Mouse (Mus musculus) intestine, embryonic 14.5 days (tissue): Measurements from ENCODE around the gene Vamp4. TPM values are rescaled to one million over a fixed set of nuclear protein-coding genes. Genes with fewer than 3 reads are reported as not detected.

Source experiments
- ATAC-seq: fragments of 200-750 bp; cut with Nextera tagmentation; replicated peaks from 2 replicates; pipeline ENCODE4 v1.8.0; 2017; ENCODE audit warnings: low read depth, moderate number of reproducible peaks, moderate TSS enrichment, moderate library complexity; ENCODE audit not compliant: low FRiP score, low TSS enrichment
- DNase-seq: peaks from one replicate; pipeline ENCODE4 v3.0.0-alpha.2; 2018; ENCODE audit warnings: low spot score
- H3K27ac ChIP-seq: fragments of 300-500 bp; sonication (generic); 2 replicates; pipeline ENCODE4 v1.5.1; 2014; ENCODE audit warnings: low read depth, mild to moderate bottlenecking, control low read depth
- H3K27me3 ChIP-seq: fragments of 300-500 bp; sonication (generic); replicated peaks from 2 replicates; pipeline ENCODE4 v1.6.1; 2014; ENCODE audit warnings: low read length, control low read depth; ENCODE audit not compliant: control insufficient read depth, insufficient read depth
- H3K36me3 ChIP-seq: fragments of 300-500 bp; sonication (generic); 2 replicates; pipeline ENCODE4 v1.6.1; 2014; ENCODE audit warnings: low read length, control low read depth; ENCODE audit not compliant: control insufficient read depth, insufficient read depth
- H3K4me1 ChIP-seq: fragments of 300-500 bp; sonication (generic); replicated peaks from 2 replicates; pipeline ENCODE4 v1.6.1; 2014; ENCODE audit warnings: low read length, control low read depth, mixed read lengths; ENCODE audit not compliant: control insufficient read depth, insufficient read depth
- H3K4me2 ChIP-seq: fragments of 300-500 bp; sonication (generic); 2 replicates; pipeline ENCODE4 v1.6.1; 2014; ENCODE audit warnings: low read length
- H3K4me3 ChIP-seq: fragments of 300-500 bp; sonication (generic); 2 replicates; pipeline ENCODE4 v1.5.1; 2014; ENCODE audit warnings: low read depth, low read length, control low read depth, mixed read lengths
- H3K9ac ChIP-seq: fragments of 300-500 bp; sonication (generic); 2 replicates; pipeline ENCODE4 v1.6.1; 2014; ENCODE audit warnings: mild to moderate bottlenecking, low read length
- H3K9me3 ChIP-seq: fragments of 300-500 bp; sonication (generic); 2 replicates; pipeline ENCODE4 v1.6.1; 2016; ENCODE audit warnings: low read length, control low read depth; ENCODE audit not compliant: control insufficient read depth
- WGBS: fragments of 180-500 bp; shearing (Covaris S2); extraction: QIAGEN DNeasy Blood & Tissue Kit; methylation state at CpG from one replicate; pipeline ENCODE4 v1.1.7; 2014; 5-methylcytosine and 5-hydroxymethylcytosine counted together
- polyA plus RNA-seq: library from polyadenylated mRNA; unstranded; fragments of >200 nt; fragmentation: Nextera tagmentation; extraction: Ambion mirVana; gene quantifications from 2 replicates; pipeline ENCODE4 v1.2.1, GENCODE M21; 2014

Vamp4 gene
- polyA plus RNA-seq, 1 experiment from 2014 or later, result 49.2 TPM

GRCm38 (mm10) chr1:162646083-162646686 is 75.9 kb downstream of the Vamp4 start:
- Histone ChIP-seq H3K9me3 (no peaks in the 10 kb centered on the region), H3K4me1 (no peaks in the 10 kb centered on the region), H3K4me3 (no peak overlapping the region), H3K27me3 (no peaks in the 10 kb centered on the region), H3K9ac (no peak overlapping the region), H3K27ac (no peak overlapping the region), H3K36me3 (no peaks in the 10 kb centered on the region), H3K4me2 (no peak overlapping the region)
- whole genome bisulfite sequencing, result 81% methylated on average over 10 of the region's 10 CpGs
- DNase-seq, result no peak
- no peak for ATAC-seq

DNA sequence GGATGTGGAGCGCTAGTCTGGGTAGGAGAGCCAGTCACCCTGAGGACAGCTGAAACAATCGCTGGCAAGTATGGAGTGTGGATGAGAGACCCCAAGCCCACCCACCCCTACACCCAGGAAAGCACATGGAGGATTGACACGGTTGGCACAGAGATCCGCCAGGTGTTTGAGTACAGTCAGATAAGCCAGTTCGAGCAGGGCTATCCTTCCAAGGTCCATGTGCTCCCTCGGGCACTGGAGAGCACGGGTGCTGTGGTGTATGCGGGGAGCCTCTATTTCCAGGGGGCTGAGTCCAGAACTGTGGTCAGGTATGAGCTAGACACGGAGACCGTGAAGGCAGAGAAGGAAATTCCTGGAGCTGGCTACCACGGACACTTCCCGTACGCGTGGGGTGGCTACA is 78.1 kb downstream of the Vamp4 start:
- H3K36me3 ChIP-seq, result no peaks in the 10 kb centered on the region

More for the DNA sequence above, 78.1 kb downstream of the Vamp4 start:
- DNase-seq, result no peak
- no peak overlapping the region for H3K27ac ChIP-seq
- WGBS, result 93% methylated on average over 14 of the region's 14 CpGs
- H3K4me1 ChIP-seq, result no peaks in the 10 kb centered on the region
- no peak overlapping the region for H3K4me2 ChIP-seq
- H3K4me3 ChIP-seq, result no peak overlapping the region
- H3K9ac ChIP-seq, result no peak overlapping the region
- no peak for ATAC-seq
- H3K27me3 ChIP-seq, result no peaks in the 10 kb centered on the region
- no peaks in the 10 kb centered on the region for H3K9me3 ChIP-seq

Other genes starting within 250 kb of the Vamp4 start
- 6.9 and 7.9 TPM in 2 replicates for gene Dnm3, start 92.5 kb upstream of the Vamp4 start, polyA plus RNA-seq
- gene Mettl13, start 22.0 kb upstream of the Vamp4 start, polyA plus RNA-seq, result 16.6 and 18.1 TPM in 2 replicates
- not detected in 2 replicates for gene Myoc, start 68.6 kb downstream of the Vamp4 start, polyA plus RNA-seq
- gene Myocos, start 87.7 kb downstream of the Vamp4 start, polyA plus RNA-seq, result not detected in 2 replicates
- 162 and 171 TPM in 2 replicates for gene Prrc2c, start 170.0 kb downstream of the Vamp4 start, polyA plus RNA-seq
- gene Fmo4, start 243.5 kb downstream of the Vamp4 start, polyA plus RNA-seq, result 0.81 and 2.2 TPM in 2 replicates